Mouse (Mus musculus): ENCODE results near the gene Twsg1. TPM values are rescaled to one million over a fixed set of nuclear protein-coding genes. Genes with fewer than 3 reads are reported as not detected.

Twsg1 gene
- total and polyA plus RNA-seq, 3 experiments = 17.0 to 17.7 TPM; not detected in 1

- Histone ChIP-seq H3K27ac (ENCODE audit: control insufficient read depth, low read depth, low read length) (no peak overlapping the region), H3K36me3 (ENCODE audit: control insufficient read depth in 1 of 2, insufficient read depth in 2 of 2, low read length in 2 of 2) (peaks cover 0 to 4% of the 10 kb centered on the region in 2 experiments; a peak in 1 of 4 replicates), H3K9me3 (replicated peaks; ENCODE audit: insufficient read depth, low read length) (no peaks in the 10 kb centered on the region), H3K4me3 (ENCODE audit: control insufficient read depth in 1 of 2, insufficient read depth in 1 of 2, low read depth in 2 of 2, low read length in 2 of 2) (no peak overlapping the region), H3K79me2 (ENCODE audit: control insufficient read depth, insufficient read depth, low read length, poor library complexity) (no peaks in the 10 kb centered on the region), H3K9ac (ENCODE audit: control insufficient read depth, low read depth, low read length, poor library complexity, severe bottlenecking) (no peak overlapping the region), H3K4me1 (ENCODE audit: control insufficient read depth in 1 of 2, insufficient read depth in 2 of 2, low read length in 2 of 2) (no peaks in the 10 kb centered on the region), H3K27me3 (ENCODE audit: control insufficient read depth in 1 of 2, insufficient read depth in 2 of 2, low read length in 2 of 2) (no peaks in the 10 kb centered on the region)
- no peak for DNase-seq (ENCODE audit: low read depth, low spot score)
- no peak for TF ChIP-seq MAFK (IDR thresholded peaks at IDR 0.05; ENCODE audit: borderline replicate concordance, low read depth, low read length)
- TF ChIP-seq RAD21 (IDR thresholded peaks at IDR 0.05; ENCODE audit: low read depth, low read length) = no peak
- TF ChIP-seq POLR2AphosphoS2 (IDR thresholded peaks at IDR 0.05; ENCODE audit: low read length) = no peak
- TF ChIP-seq CTCF (IDR thresholded peaks at IDR 0.05 in 2 of 3, conservative IDR thresholded peaks at IDR 0.05 in 1 of 3; ENCODE audit: control insufficient read depth in 1 of 3, insufficient read depth in 1 of 3, low read depth in 2 of 3, low read length in 3 of 3, poor library complexity in 1 of 3, severe bottlenecking in 1 of 3) = no peak
- TF ChIP-seq NELFE (IDR thresholded peaks at IDR 0.05; ENCODE audit: low read depth, low read length) = no peak
- no peak for TF ChIP-seq TBP (IDR thresholded peaks at IDR 0.05; ENCODE audit: low read depth, low read length)
- no peak for TF ChIP-seq GABPA (IDR thresholded peaks at IDR 0.05; ENCODE audit: low read depth, low read length)
- no peak for TF ChIP-seq SIN3A (IDR thresholded peaks at IDR 0.05; ENCODE audit: low read length)
- TF ChIP-seq MAZ (IDR thresholded peaks at IDR 0.05; ENCODE audit: low read depth, low read length) = no peak
- no peak for TF ChIP-seq MYB (IDR thresholded peaks at IDR 0.05; ENCODE audit: low read depth, low read length)
- TF ChIP-seq MAX (IDR thresholded peaks at IDR 0.05; ENCODE audit: low read length) = no peak
- TF ChIP-seq HCFC1 (IDR thresholded peaks at IDR 0.05; ENCODE audit: low read depth, low read length) = no peak
- no peak for TF ChIP-seq GATA1 (IDR thresholded peaks at IDR 0.05; ENCODE audit: low read depth, low read length)
- TF ChIP-seq USF2 (IDR thresholded peaks at IDR 0.05; ENCODE audit: borderline replicate concordance in 1 of 2, insufficient read depth in 1 of 2, low read depth in 1 of 2, low read length in 2 of 2) = no peak
- no peak for TF ChIP-seq SMC3 (IDR thresholded peaks at IDR 0.05; ENCODE audit: low read depth, low read length)
These were observed 20.7 kb downstream of the Twsg1 start for GRCm38 (mm10) chr17:65930158-65930826.

- Histone ChIP-seq H3K4me1 (ENCODE audit: control insufficient read depth in 1 of 2, insufficient read depth in 2 of 2, low read length in 2 of 2) (no peaks in the 10 kb centered on the region), H3K27me3 (ENCODE audit: control insufficient read depth in 1 of 2, insufficient read depth in 2 of 2, low read length in 2 of 2) (no peaks in the 10 kb centered on the region), H3K9ac (ENCODE audit: control insufficient read depth, low read depth, low read length, poor library complexity, severe bottlenecking) (no peak overlapping the region), H3K4me3 (ENCODE audit: control insufficient read depth in 1 of 2, insufficient read depth in 1 of 2, low read depth in 2 of 2, low read length in 2 of 2) (no peak overlapping the region), H3K27ac (ENCODE audit: control insufficient read depth, low read depth, low read length) (no peak overlapping the region), H3K9me3 (replicated peaks; ENCODE audit: insufficient read depth, low read length) (no peaks in the 10 kb centered on the region), H3K79me2 (ENCODE audit: control insufficient read depth, insufficient read depth, low read length, poor library complexity) (no peaks in the 10 kb centered on the region), H3K36me3 (ENCODE audit: control insufficient read depth in 1 of 2, insufficient read depth in 2 of 2, low read length in 2 of 2) (peaks cover 0 to 4% of the 10 kb centered on the region in 2 experiments; a peak in 1 of 4 replicates)
- no peak for DNase-seq (ENCODE audit: low read depth, low spot score)
- TF ChIP-seq POLR2A (IDR thresholded peaks at IDR 0.05; ENCODE audit: control insufficient read depth in 1 of 2, insufficient read depth in 1 of 2, low read depth in 1 of 2, low read length in 2 of 2, poor library complexity in 1 of 2) = no peak
- TF ChIP-seq USF2 (IDR thresholded peaks at IDR 0.05; ENCODE audit: borderline replicate concordance in 1 of 2, insufficient read depth in 1 of 2, low read depth in 1 of 2, low read length in 2 of 2) = no peak
- TF ChIP-seq HCFC1 (IDR thresholded peaks at IDR 0.05; ENCODE audit: low read depth, low read length) = no peak
- no peak for TF ChIP-seq NRF1 (IDR thresholded peaks at IDR 0.05; ENCODE audit: insufficient read depth, low read depth, low read length, poor library complexity, severe bottlenecking)
- TF ChIP-seq MXI1 (IDR thresholded peaks at IDR 0.05; ENCODE audit: low read depth, low read length) = no peak
- TF ChIP-seq MAZ (IDR thresholded peaks at IDR 0.05; ENCODE audit: low read depth, low read length) = no peak
- no peak for TF ChIP-seq SIN3A (IDR thresholded peaks at IDR 0.05; ENCODE audit: low read length)
- no peak for TF ChIP-seq RCOR1 (IDR thresholded peaks at IDR 0.05; ENCODE audit: low read depth, low read length)
- no peak for TF ChIP-seq USF1 (IDR thresholded peaks at IDR 0.05; ENCODE audit: low read depth, low read length)
- no peak for TF ChIP-seq EP300 (IDR thresholded peaks at IDR 0.05; ENCODE audit: low read depth in 1 of 2, low read length in 2 of 2)
- TF ChIP-seq MYC (IDR thresholded peaks at IDR 0.05; ENCODE audit: low read depth, low read length) = no peak
- no peak for TF ChIP-seq ELF1 (IDR thresholded peaks at IDR 0.05; ENCODE audit: low read depth, low read length)
- no peak for TF ChIP-seq ETS1 (IDR thresholded peaks at IDR 0.05; ENCODE audit: low read depth, low read length)
- no peak for TF ChIP-seq MAFK (IDR thresholded peaks at IDR 0.05; ENCODE audit: borderline replicate concordance, low read depth, low read length)
- no peak for TF ChIP-seq SMC3 (IDR thresholded peaks at IDR 0.05; ENCODE audit: low read depth, low read length)
These were observed 21.6 kb downstream of the Twsg1 start for GRCm38 (mm10) chr17:65929319-65929978.
